Mouse (Mus musculus): ENCODE measurements around the gene Ankrd13d. TPM values are rescaled to one million over a fixed set of nuclear protein-coding genes. Genes with fewer than 3 reads are reported as not detected.

Ankrd13d gene
- total and polyA plus RNA-seq, 3 experiments: 0.96 to 2.6 TPM; not detected in 1

DNA sequence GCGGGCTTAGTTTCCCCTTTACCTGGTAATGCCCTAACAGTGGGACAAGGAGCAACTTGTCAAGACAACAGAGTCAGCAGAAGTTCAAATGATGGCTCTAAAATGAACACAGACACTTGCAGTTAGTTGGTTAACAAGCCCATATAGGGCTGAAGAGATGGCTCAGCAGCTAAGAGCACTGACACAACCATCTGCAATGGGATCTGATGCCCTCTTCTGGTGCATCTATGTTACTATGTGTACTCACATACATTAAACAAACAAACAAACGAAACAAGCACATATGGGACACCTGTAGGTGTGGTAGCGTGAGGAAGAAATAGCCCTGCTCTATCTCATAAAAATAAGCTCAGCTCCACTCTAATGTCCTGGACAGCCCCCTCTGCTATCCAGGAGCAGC lies 40.5 kb downstream of the Ankrd13d start:
- Histone ChIP-seq H3K4me3 (ENCODE audit: control insufficient read depth in 1 of 2, insufficient read depth in 1 of 2, low read depth in 2 of 2, low read length in 2 of 2) (no peak overlapping the region), H3K27ac (ENCODE audit: control insufficient read depth, low read depth, low read length) (no peak overlapping the region), H3K79me2 (ENCODE audit: control insufficient read depth, insufficient read depth, low read length, poor library complexity) (no peaks in the 10 kb centered on the region), H3K4me1 (ENCODE audit: control insufficient read depth in 1 of 2, insufficient read depth in 2 of 2, low read length in 2 of 2) (peaks cover 0 to 3% of the 10 kb centered on the region in 2 experiments; a peak in 2 of 4 replicates), H3K9ac (ENCODE audit: control insufficient read depth, low read depth, low read length, poor library complexity, severe bottlenecking) (no peak overlapping the region), H3K27me3 (ENCODE audit: control insufficient read depth in 1 of 2, insufficient read depth in 2 of 2, low read length in 2 of 2) (0 out of 4 replicates have a peak, but pooled peaks cover 0 to under 1% of the 10 kb centered on the region in 2 experiments), H3K36me3 (ENCODE audit: control insufficient read depth in 1 of 2, insufficient read depth in 2 of 2, low read length in 2 of 2) (peaks cover 0 to 3% of the 10 kb centered on the region in 2 experiments; a peak in 1 of 4 replicates), H3K9me3 (replicated peaks; ENCODE audit: insufficient read depth, low read length) (no peaks in the 10 kb centered on the region)
- TF ChIP-seq ZNF384 (IDR thresholded peaks at IDR 0.05; ENCODE audit: low read depth, low read length): no peak
- peak in 2 of 3 experiments; percentile 7 to 50; a peak in 3 of 6 replicates for TF ChIP-seq CTCF (IDR thresholded peaks at IDR 0.05 in 2 of 3, conservative IDR thresholded peaks at IDR 0.05 in 1 of 3; ENCODE audit: control insufficient read depth in 1 of 3, insufficient read depth in 1 of 3, low read depth in 2 of 3, low read length in 3 of 3, poor library complexity in 1 of 3, severe bottlenecking in 1 of 3)
- TF ChIP-seq GABPA (IDR thresholded peaks at IDR 0.05; ENCODE audit: low read depth, low read length): no peak
- no peak for TF ChIP-seq EP300 (IDR thresholded peaks at IDR 0.05; ENCODE audit: low read depth in 1 of 2, low read length in 2 of 2)
- TF ChIP-seq ZC3H11A (IDR thresholded peaks at IDR 0.05; ENCODE audit: low read depth, low read length): peak; percentile 46
- peak; percentile 65 for TF ChIP-seq SMC3 (IDR thresholded peaks at IDR 0.05; ENCODE audit: low read depth, low read length)
- TF ChIP-seq ETS1 (IDR thresholded peaks at IDR 0.05; ENCODE audit: low read depth, low read length): no peak
- TF ChIP-seq SIN3A (IDR thresholded peaks at IDR 0.05; ENCODE audit: low read length): no peak
- TF ChIP-seq NRF1 (IDR thresholded peaks at IDR 0.05; ENCODE audit: insufficient read depth, low read depth, low read length, poor library complexity, severe bottlenecking): no peak
- TF ChIP-seq NELFE (IDR thresholded peaks at IDR 0.05; ENCODE audit: low read depth, low read length): no peak
- TF ChIP-seq TAL1 (IDR thresholded peaks at IDR 0.05; ENCODE audit: low read length): no peak
- TF ChIP-seq CHD2 (IDR thresholded peaks at IDR 0.05; ENCODE audit: low read length): no peak
- TF ChIP-seq RAD21 (IDR thresholded peaks at IDR 0.05; ENCODE audit: low read depth, low read length): peak; percentile 40
- no peak for TF ChIP-seq E2F4 (IDR thresholded peaks at IDR 0.05; ENCODE audit: borderline replicate concordance, low read depth, low read length)
- TF ChIP-seq POLR2AphosphoS2 (IDR thresholded peaks at IDR 0.05; ENCODE audit: low read length): no peak
- TF ChIP-seq USF1 (IDR thresholded peaks at IDR 0.05; ENCODE audit: low read depth, low read length): no peak
- TF ChIP-seq POLR2AphosphoS5 (IDR thresholded peaks at IDR 0.05; ENCODE audit: borderline replicate concordance, low read depth, low read length): no peak
- no peak for TF ChIP-seq MYC (IDR thresholded peaks at IDR 0.05; ENCODE audit: low read depth, low read length)
- TF ChIP-seq MAX (IDR thresholded peaks at IDR 0.05; ENCODE audit: low read length): no peak
- no peak for TF ChIP-seq USF2 (IDR thresholded peaks at IDR 0.05; ENCODE audit: borderline replicate concordance in 1 of 2, insufficient read depth in 1 of 2, low read depth in 1 of 2, low read length in 2 of 2)
- TF ChIP-seq BHLHE40 (IDR thresholded peaks at IDR 0.05; ENCODE audit: borderline replicate concordance, low read depth, low read length): no peak
- no peak for TF ChIP-seq ZMIZ1 (IDR thresholded peaks at IDR 0.05; ENCODE audit: low read depth, low read length)
- TF ChIP-seq GATA1 (IDR thresholded peaks at IDR 0.05; ENCODE audit: low read depth, low read length): no peak
- no peak for TF ChIP-seq MXI1 (IDR thresholded peaks at IDR 0.05; ENCODE audit: low read depth, low read length)
- no peak for TF ChIP-seq MYB (IDR thresholded peaks at IDR 0.05; ENCODE audit: low read depth, low read length)
- no peak for TF ChIP-seq MAFK (IDR thresholded peaks at IDR 0.05; ENCODE audit: borderline replicate concordance, low read depth, low read length)
- TF ChIP-seq MAZ (IDR thresholded peaks at IDR 0.05; ENCODE audit: low read depth, low read length): no peak
- no peak for TF ChIP-seq JUND (IDR thresholded peaks at IDR 0.05; ENCODE audit: low read depth, low read length)
- no peak for TF ChIP-seq ZKSCAN1 (IDR thresholded peaks at IDR 0.05; ENCODE audit: low read depth, low read length)
- TF ChIP-seq ELF1 (IDR thresholded peaks at IDR 0.05; ENCODE audit: low read depth, low read length): no peak
- TF ChIP-seq RCOR1 (IDR thresholded peaks at IDR 0.05; ENCODE audit: low read depth, low read length): no peak
- TF ChIP-seq TBP (IDR thresholded peaks at IDR 0.05; ENCODE audit: low read depth, low read length): no peak
- peak; percentile 37 for DNase-seq (ENCODE audit: low read depth, low spot score)
